Mouse (Mus musculus) gastrocnemius, adult 2 months (tissue): ENCODE data around the gene Sdr42e1. TPM values are rescaled to one million over a fixed set of nuclear protein-coding genes. Genes with fewer than 3 reads are reported as not detected.

Source experiments
- DNase-seq: peaks from one replicate; pipeline ENCODE4 v3.0.0; 2022
- H3K27ac ChIP-seq: fragments of 200-600 bp; 2 replicates; pipeline ENCODE4 v1.8.1; 2022; ENCODE audit warnings: mild to moderate bottlenecking
- H3K4me3 ChIP-seq: fragments of 200-600 bp; 2 replicates; pipeline ENCODE4 v1.8.1; 2022; ENCODE audit warnings: mild to moderate bottlenecking, moderate library complexity
- CTCF ChIP-seq: fragments of 200-600 bp; IDR thresholded peaks from 2 replicates; pipeline ENCODE4 v1.8.1; 2022; ENCODE audit warnings: antibody characterized with exemption, mild to moderate bottlenecking, moderate library complexity
- intact Hi-C: fragments of 180-260 bp; cut with DNase I; formaldehyde crosslinking; loops from one replicate; pipeline ENCODE4 v1.15.1; 2025
- total RNA-seq, 2 experiments: library from RNA; stranded (reverse); gene quantifications; 2 replicates each; pipeline ENCODE4 v1.2.3; 2021

Sdr42e1 gene
- total RNA-seq, 2 experiments from 2014 or later: 0.13 to 0.31 TPM

- TF ChIP-seq CTCF: no peak
- Histone ChIP-seq H3K27ac (no peak overlapping the region), H3K4me3 (no peak overlapping the region)
- intact Hi-C loops: no loop called here
- no peak for DNase-seq
Measured at GRCm38 (mm10) chr8:117684504-117684903, 11.0 kb upstream of the Sdr42e1 start.

- DNase-seq: no peak
- Histone ChIP-seq H3K27ac (no peak overlapping the region), H3K4me3 (no peak overlapping the region)
- no peak for TF ChIP-seq CTCF
- intact Hi-C loops: no loop called here
Measured at GRCm38 (mm10) chr8:117683925-117684472, 10.5 kb upstream of the Sdr42e1 start.

- H3K4me3 ChIP-seq: no peak overlapping the region
- H3K27ac ChIP-seq: no peak overlapping the region
- no peak for TF ChIP-seq CTCF
- intact Hi-C loops: no loop called here
- DNase-seq: no peak
Measured at GRCm38 (mm10) chr8:117678650-117679049, 5.2 kb upstream of the Sdr42e1 start.

GRCm38 (mm10) chr8:117677011-117677410 is 3.5 kb upstream of the Sdr42e1 start:
- TF ChIP-seq CTCF: no peak
- intact Hi-C loops: no loop called here
- Histone ChIP-seq H3K27ac (no peak overlapping the region), H3K4me3 (no peak overlapping the region)
- no peak for DNase-seq

- intact Hi-C loops: no loop called here
- Histone ChIP-seq H3K4me3 (no peak overlapping the region), H3K27ac (no peak overlapping the region)
- DNase-seq: no peak
- no peak for TF ChIP-seq CTCF
Measured at GRCm38 (mm10) chr8:117676460-117676859, 3.0 kb upstream of the Sdr42e1 start.

- no peak for DNase-seq
- no peak overlapping the region for H3K27ac ChIP-seq
- no peak overlapping the region for H3K4me3 ChIP-seq
- no peak for TF ChIP-seq CTCF
- intact Hi-C loops: no loop called here
Measured at GRCm38 (mm10) chr8:117675171-117675570, 1.7 kb upstream of the Sdr42e1 start.

- H3K4me3 ChIP-seq: no peak overlapping the region
- intact Hi-C loops: no loop called here
- DNase-seq: no peak
- TF ChIP-seq CTCF: no peak
- H3K27ac ChIP-seq: no peak overlapping the region
Measured at GRCm38 (mm10) chr8:117672558-117672957, 931 bp downstream of the Sdr42e1 start.

GRCm38 (mm10) chr8:117670461-117670860 is 3.0 kb downstream of the Sdr42e1 start:
- intact Hi-C loops: no loop called here

GRCm38 (mm10) chr8:117667349-117668124 is 6.0 kb downstream of the Sdr42e1 start:
- no peak for DNase-seq
- H3K27ac ChIP-seq: no peak overlapping the region
- no peak overlapping the region for H3K4me3 ChIP-seq
- no peak for TF ChIP-seq CTCF
- intact Hi-C loops: no loop called here

More at GRCm38 (mm10) chr8:117670461-117670860, 3.0 kb downstream of the Sdr42e1 start:
- H3K27ac ChIP-seq: no peak overlapping the region
- DNase-seq: no peak
- H3K4me3 ChIP-seq: no peak overlapping the region
- no peak for TF ChIP-seq CTCF

GRCm38 (mm10) chr8:117660358-117661031 is 13.0 kb downstream of the Sdr42e1 start:
- no peak overlapping the region for H3K4me3 ChIP-seq
- intact Hi-C loops: no loop called here
- H3K27ac ChIP-seq: no peak overlapping the region
- no peak for TF ChIP-seq CTCF
- no peak for DNase-seq

- TF ChIP-seq CTCF: no peak
- no peak overlapping the region for H3K4me3 ChIP-seq
- DNase-seq: no peak
- intact Hi-C loops: no loop called here
- no peak overlapping the region for H3K27ac ChIP-seq
Measured at GRCm38 (mm10) chr8:117658990-117659389, 14.5 kb downstream of the Sdr42e1 start.

GRCm38 (mm10) chr8:117652318-117652717 is 21.2 kb downstream of the Sdr42e1 start:
- intact Hi-C loops: no loop called here

GRCm38 (mm10) chr8:117646440-117646839 is 27.0 kb downstream of the Sdr42e1 start:
- intact Hi-C loops: loop anchor here (10.0 kb wide), 1 partner anchor 218 kb away; no protein-coding TSS in a partner anchor
- TF ChIP-seq CTCF: no peak
- Histone ChIP-seq H3K27ac (no peak overlapping the region), H3K4me3 (no peak overlapping the region)
- DNase-seq: no peak

More at GRCm38 (mm10) chr8:117652318-117652717, 21.2 kb downstream of the Sdr42e1 start:
- Histone ChIP-seq H3K4me3 (no peak overlapping the region), H3K27ac (no peak overlapping the region)
- no peak for TF ChIP-seq CTCF
- no peak for DNase-seq
